Mouse (Mus musculus) MEL (cell line): ENCODE results near the gene Fam43b. TPM values are rescaled to one million over a fixed set of nuclear protein-coding genes. Genes with fewer than 3 reads are reported as not detected.
A peak's percentile ranks its signal among the peaks of the same experiment; 100 is the strongest.

Experiments
- DNase-seq: peaks from one replicate; pipeline ENCODE4 v3.0.0; 2011; ENCODE audit warnings: low read depth, low spot score
- H3K27ac ChIP-seq: 2 replicates; pipeline ENCODE4 v1.5.1; 2012; ENCODE audit warnings: low read depth, mild to moderate bottlenecking, control low read depth, low read length, moderate library complexity; ENCODE audit not compliant: control insufficient read depth
- H3K27me3 ChIP-seq, 2 experiments: fragments of 150-350 bp in 1 of 2; sonication (generic) in 1 of 2; 2 replicates each; pipeline ENCODE4 v1.6.1; 2012; ENCODE audit warnings: low read length in 2 of 2, mild to moderate bottlenecking in 2 of 2, improper control_type of control experiment in 1 of 2, moderate library complexity in 1 of 2; ENCODE audit not compliant: insufficient read depth in 2 of 2, control insufficient read depth in 1 of 2
- H3K36me3 ChIP-seq, 2 experiments: 2 replicates each; pipeline ENCODE4 v1.6.1; 2012 to 2014; ENCODE audit warnings: low read length in 2 of 2, improper control_type of control experiment in 1 of 2, inconsistent platforms in 1 of 2, mild to moderate bottlenecking in 1 of 2; ENCODE audit not compliant: insufficient read depth in 2 of 2, control insufficient read depth in 1 of 2
- H3K4me1 ChIP-seq, 2 experiments: fragments of 150-350 bp in 1 of 2; sonication (generic) in 1 of 2; 2 replicates each; pipeline ENCODE4 v1.6.1; 2012; ENCODE audit warnings: low read length in 2 of 2, improper control_type of control experiment in 1 of 2, mild to moderate bottlenecking in 1 of 2; ENCODE audit not compliant: insufficient read depth in 2 of 2, control insufficient read depth in 1 of 2
- H3K4me3 ChIP-seq, 2 experiments: fragments of 150-350 bp in 1 of 2; sonication (generic) in 1 of 2; 2 replicates each; pipeline ENCODE4 v1.5.1; 2012; ENCODE audit warnings: low read depth in 2 of 2, low read length in 2 of 2, mild to moderate bottlenecking in 2 of 2, moderate library complexity in 2 of 2, control low read depth in 1 of 2, improper control_type of control experiment in 1 of 2; ENCODE audit not compliant: control insufficient read depth in 1 of 2, insufficient read depth in 1 of 2
- H3K79me2 ChIP-seq: 2 replicates; pipeline ENCODE4 v1.6.1; 2012; ENCODE audit warnings: mild to moderate bottlenecking, low read length, moderate library complexity; ENCODE audit not compliant: control insufficient read depth, poor library complexity, insufficient read depth
- H3K9ac ChIP-seq: 2 replicates; pipeline ENCODE4 v1.6.1; 2012; ENCODE audit warnings: low read depth, mild to moderate bottlenecking, control low read depth, low read length, moderate library complexity; ENCODE audit not compliant: control insufficient read depth, poor library complexity, severe bottlenecking
- H3K9me3 ChIP-seq: fragments of 150-350 bp; sonication (generic); replicated peaks from 2 replicates; pipeline ENCODE4 v1.6.1; 2012; ENCODE audit warnings: mild to moderate bottlenecking, low read length, improper control_type of control experiment, moderate library complexity; ENCODE audit not compliant: insufficient read depth
- BHLHE40 ChIP-seq: IDR thresholded peaks from 2 replicates; pipeline ENCODE4 v1.6.1; 2012; ENCODE audit warnings: low read depth, mild to moderate bottlenecking, inconsistent platforms, low read length, improper control_type of control experiment, borderline replicate concordance
- CHD2 ChIP-seq: IDR thresholded peaks from 2 replicates; pipeline ENCODE4 v1.6.1; 2011; ENCODE audit warnings: low read length, improper control_type of control experiment
- CTCF ChIP-seq, 3 experiments: IDR thresholded peaks in 2 of 3; conservative IDR thresholded peaks in 1 of 3; 2 replicates each; pipeline ENCODE4 v1.5.1; 2011 to 2012; ENCODE audit warnings: low read length in 3 of 3, low read depth in 2 of 3, mild to moderate bottlenecking in 2 of 3, improper control_type of control experiment in 1 of 3, inconsistent platforms in 1 of 3, mixed read lengths in 1 of 3, moderate library complexity in 1 of 3; ENCODE audit not compliant: control insufficient read depth in 1 of 3, insufficient read depth in 1 of 3, poor library complexity in 1 of 3, severe bottlenecking in 1 of 3
- ELF1 ChIP-seq: IDR thresholded peaks from 2 replicates; pipeline ENCODE4 v1.6.1; 2014; ENCODE audit warnings: low read depth, mild to moderate bottlenecking, inconsistent platforms, low read length, improper control_type of control experiment, moderate library complexity
- ETS1 ChIP-seq: IDR thresholded peaks from 2 replicates; pipeline ENCODE4 v1.6.1; 2012; ENCODE audit warnings: low read depth, mild to moderate bottlenecking, inconsistent platforms, low read length, improper control_type of control experiment, moderate library complexity
- GATA1 ChIP-seq: IDR thresholded peaks from 2 replicates; pipeline ENCODE4 v1.6.1; 2011; ENCODE audit warnings: low read depth, low read length, improper control_type of control experiment
- HCFC1 ChIP-seq: IDR thresholded peaks from 2 replicates; pipeline ENCODE4 v1.6.1; 2012; ENCODE audit warnings: low read depth, mild to moderate bottlenecking, inconsistent platforms, low read length, improper control_type of control experiment, moderate library complexity
- KAT2A ChIP-seq: conservative IDR thresholded peaks from 2 replicates; pipeline ENCODE4 v1.6.1; 2012; ENCODE audit warnings: low read depth, low read length, improper control_type of control experiment, inconsistent platforms
- MAFK ChIP-seq: IDR thresholded peaks from 2 replicates; pipeline ENCODE4 v1.6.1; 2011; ENCODE audit warnings: low read depth, mild to moderate bottlenecking, low read length, improper control_type of control experiment, borderline replicate concordance
- MAX ChIP-seq: IDR thresholded peaks from 2 replicates; pipeline ENCODE4 v1.6.1; 2011; ENCODE audit warnings: low read length, improper control_type of control experiment
- MAZ ChIP-seq: IDR thresholded peaks from 2 replicates; pipeline ENCODE4 v1.6.1; 2012; ENCODE audit warnings: low read depth, mild to moderate bottlenecking, inconsistent platforms, low read length, improper control_type of control experiment
- MXI1 ChIP-seq: IDR thresholded peaks from 2 replicates; pipeline ENCODE4 v1.6.1; 2011; ENCODE audit warnings: mild to moderate bottlenecking, low read depth, low read length, improper control_type of control experiment
- MYB ChIP-seq: IDR thresholded peaks from 2 replicates; pipeline ENCODE4 v1.6.1; 2011; ENCODE audit warnings: mild to moderate bottlenecking, low read depth, low read length, improper control_type of control experiment
- MYC ChIP-seq: IDR thresholded peaks from 2 replicates; pipeline ENCODE4 v1.6.1; 2011; ENCODE audit warnings: low read depth, mild to moderate bottlenecking, low read length, improper control_type of control experiment, moderate library complexity
- NRF1 ChIP-seq: IDR thresholded peaks from 2 replicates; pipeline ENCODE4 v1.6.1; 2014; ENCODE audit warnings: low read depth, mild to moderate bottlenecking, inconsistent platforms, low read length, improper control_type of control experiment, moderate library complexity; ENCODE audit not compliant: poor library complexity, insufficient read depth, severe bottlenecking
- POLR2A ChIP-seq, 2 experiments: IDR thresholded peaks; 2 replicates each; pipeline ENCODE4 v1.6.1; 2011 to 2012; ENCODE audit warnings: low read length in 2 of 2, mild to moderate bottlenecking in 2 of 2, control low read depth in 1 of 2, improper control_type of control experiment in 1 of 2, low read depth in 1 of 2, moderate library complexity in 1 of 2; ENCODE audit not compliant: control insufficient read depth in 1 of 2, insufficient read depth in 1 of 2, poor library complexity in 1 of 2
- POLR2AphosphoS2 ChIP-seq: IDR thresholded peaks from 2 replicates; pipeline ENCODE4 v1.6.1; 2011; ENCODE audit warnings: low read length, improper control_type of control experiment
- POLR2AphosphoS5 ChIP-seq: IDR thresholded peaks from 2 replicates; pipeline ENCODE4 v1.6.1; 2012; ENCODE audit warnings: low read depth, borderline replicate concordance, mild to moderate bottlenecking, inconsistent platforms, low read length, moderate library complexity, mixed read lengths
- RAD21 ChIP-seq: IDR thresholded peaks from 2 replicates; pipeline ENCODE4 v1.6.1; 2011; ENCODE audit warnings: mild to moderate bottlenecking, low read depth, low read length, improper control_type of control experiment
- RCOR1 ChIP-seq: IDR thresholded peaks from 2 replicates; pipeline ENCODE4 v1.6.1; 2012; ENCODE audit warnings: low read depth, mild to moderate bottlenecking, inconsistent platforms, low read length, improper control_type of control experiment
- SIN3A ChIP-seq: IDR thresholded peaks from 2 replicates; pipeline ENCODE4 v1.6.1; 2012; ENCODE audit warnings: low read length, improper control_type of control experiment, inconsistent platforms
- SMC3 ChIP-seq: IDR thresholded peaks from 2 replicates; pipeline ENCODE4 v1.6.1; 2011; ENCODE audit warnings: low read depth, low read length, improper control_type of control experiment
- TBP ChIP-seq: IDR thresholded peaks from 2 replicates; pipeline ENCODE4 v1.8.0; 2011; ENCODE audit warnings: low read depth, low read length, improper control_type of control experiment
- TCF12 ChIP-seq: IDR thresholded peaks from 2 replicates; pipeline ENCODE4 v1.6.1; 2014; ENCODE audit warnings: low read depth, mild to moderate bottlenecking, inconsistent platforms, low read length, improper control_type of control experiment, moderate library complexity
- USF2 ChIP-seq, 2 experiments: IDR thresholded peaks; 2 replicates each; pipeline ENCODE4 v1.6.1; 2011 to 2012; ENCODE audit warnings: improper control_type of control experiment in 2 of 2, low read length in 2 of 2, borderline replicate concordance in 1 of 2, inconsistent platforms in 1 of 2, low read depth in 1 of 2, mild to moderate bottlenecking in 1 of 2; ENCODE audit not compliant: insufficient read depth in 1 of 2
- ZKSCAN1 ChIP-seq: IDR thresholded peaks from 2 replicates; pipeline ENCODE4 v1.6.1; 2012; ENCODE audit warnings: low read depth, mild to moderate bottlenecking, inconsistent platforms, low read length, improper control_type of control experiment, moderate library complexity
- ZMIZ1 ChIP-seq: IDR thresholded peaks from 2 replicates; pipeline ENCODE4 v1.6.1; 2012; ENCODE audit warnings: low read depth, mild to moderate bottlenecking, inconsistent platforms, low read length, improper control_type of control experiment, moderate library complexity
- ZNF384 ChIP-seq: IDR thresholded peaks from 2 replicates; pipeline ENCODE4 v1.6.1; 2012; ENCODE audit warnings: low read depth, mild to moderate bottlenecking, inconsistent platforms, low read length, improper control_type of control experiment
- polyA plus RNA-seq, 2 experiments: library from polyadenylated mRNA; stranded (reverse) in 1 of 2; unstranded in 1 of 2; fragments of >175 nt in 1 of 2; fragments of >200 nt in 1 of 2; gene quantifications; 2 replicates each; pipeline versions ENCODE4 v1.2.1 to v1.2.4; 2012; ENCODE audit warnings: low replicate concordance in 2 of 2, low read depth in 1 of 2; ENCODE audit not compliant: insufficient read length in 2 of 2, insufficient read depth in 1 of 2, missing spikeins in 1 of 2
- total RNA-seq: library from RNA; depleted of rRNA; stranded (reverse); fragments of 300-350 nt; gene quantifications from 2 replicates; pipeline ENCODE4 v1.2.3, GENCODE M21; 2012

Gene Fam43b
- total and polyA plus RNA-seq, 3 experiments: not detected

- no peak for TF ChIP-seq RAD21
- no peak for TF ChIP-seq ZKSCAN1
- TF ChIP-seq KAT2A: no peak
- no peak for TF ChIP-seq HCFC1
- no peak for TF ChIP-seq MAX
- TF ChIP-seq POLR2AphosphoS5: no peak
- TF ChIP-seq MAFK: no peak
- TF ChIP-seq RCOR1: no peak
- no peak for TF ChIP-seq MAZ
- TF ChIP-seq USF2 (IDR thresholded peaks at IDR 0.05; ENCODE audit: borderline replicate concordance in 1 of 2, insufficient read depth in 1 of 2, low read depth in 1 of 2, low read length in 2 of 2): no peak
- TF ChIP-seq GATA1: no peak
- TF ChIP-seq SMC3: no peak
- TF ChIP-seq ETS1: no peak
- TF ChIP-seq TCF12: no peak
- TF ChIP-seq SIN3A: no peak
Measured at GRCm38 (mm10) chr4:138440062-138440461, 43.7 kb upstream of the Fam43b start.

DNA sequence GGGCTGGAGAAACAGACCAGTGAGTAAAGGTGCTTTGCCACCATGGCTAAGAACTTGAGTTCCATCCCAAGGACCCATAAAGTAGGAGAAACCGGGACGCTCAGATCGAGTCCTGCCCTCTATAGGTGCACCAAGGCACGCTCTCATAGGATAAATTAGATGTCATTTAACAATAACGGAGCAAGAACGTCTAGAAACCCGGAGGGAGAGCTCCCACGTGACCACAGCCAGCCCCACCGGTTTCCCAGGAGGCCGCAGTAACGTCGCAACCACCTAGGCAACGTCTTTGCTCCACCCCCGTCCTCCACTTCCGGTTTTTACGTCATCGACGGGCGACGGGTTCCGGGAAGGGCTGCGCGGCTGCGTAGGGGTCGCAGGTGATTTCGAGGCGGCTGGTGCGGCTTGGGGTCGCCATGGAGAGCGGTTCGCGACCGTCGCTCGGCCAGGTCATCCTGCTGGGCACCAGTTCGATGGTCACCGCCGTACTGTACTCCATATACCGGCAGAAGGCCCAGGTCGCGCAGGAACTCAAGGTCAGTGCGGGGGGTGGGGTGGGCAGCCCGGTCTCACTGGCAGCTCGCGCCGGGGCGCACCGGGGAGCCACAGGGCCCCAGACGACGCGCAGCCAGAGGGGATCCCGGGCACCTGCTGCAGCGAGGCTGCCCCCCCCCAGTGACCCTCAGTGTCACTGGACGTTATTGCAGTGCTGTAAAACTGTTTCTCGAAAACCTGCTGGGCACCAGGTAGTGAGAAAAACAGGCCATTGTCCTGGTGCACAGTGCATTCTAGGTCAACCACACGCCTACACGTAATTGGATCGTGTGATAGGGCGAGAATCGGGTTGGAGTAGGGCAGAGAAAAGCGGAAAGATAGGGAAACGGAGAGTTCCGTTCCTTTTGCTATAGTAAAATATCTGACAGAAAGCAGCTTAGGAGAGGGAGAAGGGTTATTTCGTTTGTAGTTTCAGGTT lies 38.3 kb upstream of the Fam43b start, which contains the start of gene Mul1:
Gene Mul1, plus strand, starts transcription at position 325 of the 970 bp plus-strand sequence.
- DNase-seq: peak; percentile 95
- H3K79me2 ChIP-seq: peaks cover 16% of the 10 kb centered on the region
- no peaks in the 10 kb centered on the region for H3K9me3 ChIP-seq
- H3K4me1 ChIP-seq: peaks cover 6 to 22% of the 10 kb centered on the region in 2 experiments
- peak within 1 kb of the TSS; percentile 74 to 93 for H3K4me3 ChIP-seq
- peaks cover 2 to 12% of the 10 kb centered on the region in 2 experiments; a peak in 3 of 4 replicates for H3K36me3 ChIP-seq
- no peaks in the 10 kb centered on the region for H3K27me3 ChIP-seq
- H3K9ac ChIP-seq: peak within 1 kb of the TSS; percentile 82
- peak within 1 kb of the TSS; percentile 58 for H3K27ac ChIP-seq
- TF ChIP-seq CHD2: no peak
- peak; percentile 90 for TF ChIP-seq MAX
- TF ChIP-seq POLR2A (IDR thresholded peaks at IDR 0.05; ENCODE audit: control insufficient read depth in 1 of 2, insufficient read depth in 1 of 2, low read depth in 1 of 2, low read length in 2 of 2, poor library complexity in 1 of 2): peak; percentile 60 to 82; a peak in 3 of 4 replicates
- peak; percentile 93 for TF ChIP-seq HCFC1
- no peak for TF ChIP-seq CTCF (IDR thresholded peaks at IDR 0.05 in 2 of 3, conservative IDR thresholded peaks at IDR 0.05 in 1 of 3; ENCODE audit: control insufficient read depth in 1 of 3, insufficient read depth in 1 of 3, low read depth in 2 of 3, low read length in 3 of 3, poor library complexity in 1 of 3, severe bottlenecking in 1 of 3)
- TF ChIP-seq TCF12: peak; percentile 47; the same call in 1 of the 2 replicates
- TF ChIP-seq RCOR1: no peak
- TF ChIP-seq POLR2AphosphoS2: peak; percentile 62
- TF ChIP-seq ZMIZ1: peak; percentile 52; the same call in 1 of the 2 replicates
- peak in 1 of 2 experiments; percentile 74; a peak in 2 of 4 replicates for TF ChIP-seq USF2 (IDR thresholded peaks at IDR 0.05; ENCODE audit: borderline replicate concordance in 1 of 2, insufficient read depth in 1 of 2, low read depth in 1 of 2, low read length in 2 of 2)
- no peak for TF ChIP-seq SMC3
- TF ChIP-seq MYB: no peak
- TF ChIP-seq NRF1: peak; percentile 70
- peak; percentile 91 for TF ChIP-seq MXI1
- TF ChIP-seq TBP: peak; percentile 39; the same call in 1 of the 2 replicates
- no peak for TF ChIP-seq ZNF384
- TF ChIP-seq BHLHE40: peak; percentile 22; the same call in 1 of the 2 replicates
- TF ChIP-seq SIN3A: peak; percentile 95
- TF ChIP-seq ELF1: peak; percentile 93
- peak; percentile 24; the same call in 1 of the 2 replicates for TF ChIP-seq ETS1
- TF ChIP-seq MAZ: peak; percentile 47; the same call in 1 of the 2 replicates
- peak; percentile 59; the same call in 1 of the 2 replicates for TF ChIP-seq MYC

More at GRCm38 (mm10) chr4:138440062-138440461, 43.7 kb upstream of the Fam43b start:
- no peak overlapping the region for H3K9ac ChIP-seq
- no peaks in the 10 kb centered on the region for H3K27me3 ChIP-seq
- H3K79me2 ChIP-seq: peaks cover 9% of the 10 kb centered on the region
- peaks cover 0 to 7% of the 10 kb centered on the region in 2 experiments; a peak in 3 of 4 replicates for H3K4me1 ChIP-seq
- DNase-seq: no peak
- no peaks in the 10 kb centered on the region for H3K9me3 ChIP-seq
- peaks cover 0 to 3% of the 10 kb centered on the region in 2 experiments; a peak in 2 of 4 replicates for H3K36me3 ChIP-seq
- no peak overlapping the region for H3K27ac ChIP-seq
- H3K4me3 ChIP-seq: no peak overlapping the region
